Mouse (Mus musculus): Measurements from ENCODE around the gene Rps7. TPM values are rescaled to one million over a fixed set of nuclear protein-coding genes. Genes with fewer than 3 reads are reported as not detected.

Gene Rps7
- polyA plus RNA-seq, 1 experiment from 2014 or later, result 656 TPM

Small RNAs within 50 kb of the gene (microRNA-seq; reads per million reads assigned to microRNA genes)
- gene Mir6937, result not detected

Other genes starting within 250 kb of the Rps7 start
- gene Dcdc2c, start 83.6 kb downstream of the Rps7 start, polyA plus RNA-seq (2016; fragmentation: Nextera tagmentation; extraction: Ambion mirVana), result 0.21 and 0.22 TPM in 2 replicates
- not detected in 2 replicates for gene Allc, start 53.4 kb downstream of the Rps7 start, polyA plus RNA-seq (2016; fragmentation: Nextera tagmentation; extraction: Ambion mirVana)
- gene Colec11, start 12.6 kb downstream of the Rps7 start, polyA plus RNA-seq (2016; fragmentation: Nextera tagmentation; extraction: Ambion mirVana), result 0.10 and 0.23 TPM in 2 replicates
- 33.6 and 37.1 TPM in 2 replicates for gene Rnaseh1, start 13.6 kb upstream of the Rps7 start, polyA plus RNA-seq (2016; fragmentation: Nextera tagmentation; extraction: Ambion mirVana)
- gene Adi1, start 39.3 kb upstream of the Rps7 start, polyA plus RNA-seq (2016; fragmentation: Nextera tagmentation; extraction: Ambion mirVana), result 53.4 and 59.2 TPM in 2 replicates
- gene Trappc12, start 114.5 kb upstream of the Rps7 start, polyA plus RNA-seq (2016; fragmentation: Nextera tagmentation; extraction: Ambion mirVana), result 33.5 and 36.9 TPM in 2 replicates
- 39.0 and 40.5 TPM in 2 replicates for gene Eipr1, start 115.8 kb upstream of the Rps7 start, polyA plus RNA-seq (2016; fragmentation: Nextera tagmentation; extraction: Ambion mirVana)

All from forebrain, embryonic 10.5 days (tissue).